Mouse (Mus musculus): ENCODE measurements at regions not wholly inside any gene's neighbourhood (a gene's known extent, or its start where the extent isn't known, plus 50 kb on each side); places are given as distances from the start of the nearest gene placed in this dataset.

- TF ChIP-seq CTCF (conservative IDR thresholded peaks at IDR 0.05 in 1 of 2, IDR thresholded peaks at IDR 0.05 in 1 of 2; ENCODE audit: low read depth in 2 of 2, low read length in 2 of 2) (no peak), E2F4 (IDR thresholded peaks at IDR 0.05; ENCODE audit: insufficient replicate concordance, low read depth, low read length) (no peak)
These were observed 416.2 kb upstream of the Clnk start for GRCm38 (mm10) chr5:39292849-39293248.
